Mouse (Mus musculus) cerebellum, adult 18-20 months (tissue): ENCODE data around the gene Rnf150.

Experiments
- DNase-seq, 2 experiments: peaks; one replicate each; pipeline ENCODE4 v3.0.0; 2021

The Rnf150 gene

GRCm38 (mm10) chr8:82895091-82895490, 31.9 kb downstream of the Rnf150 start:
- DNase-seq: no peak

GRCm38 (mm10) chr8:82896796-82897195, 33.6 kb downstream of the Rnf150 start:
- no peak for DNase-seq

GRCm38 (mm10) chr8:82897628-82898458, 34.7 kb downstream of the Rnf150 start:
- no peak for DNase-seq

GRCm38 (mm10) chr8:82898459-82898841, 35.3 kb downstream of the Rnf150 start:
- DNase-seq: no peak

GRCm38 (mm10) chr8:82900958-82901357, 37.8 kb downstream of the Rnf150 start:
- DNase-seq: no peak

- DNase-seq: no peak
These were observed 38.5 kb downstream of the Rnf150 start for GRCm38 (mm10) chr8:82901549-82902138.

- no peak for DNase-seq
These were observed 40.3 kb downstream of the Rnf150 start for GRCm38 (mm10) chr8:82903497-82903896.

- no peak for DNase-seq
These were observed 44.1 kb downstream of the Rnf150 start for GRCm38 (mm10) chr8:82907271-82907670.

GRCm38 (mm10) chr8:82911436-82911835, 48.3 kb downstream of the Rnf150 start:
- DNase-seq: no peak

- DNase-seq: no peak
These were observed 49.1 kb downstream of the Rnf150 start for GRCm38 (mm10) chr8:82912282-82912681.

- DNase-seq: no peak
These were observed 51.4 kb downstream of the Rnf150 start for GRCm38 (mm10) chr8:82914543-82914942.

- DNase-seq: no peak
These were observed 53.8 kb downstream of the Rnf150 start for GRCm38 (mm10) chr8:82916851-82917539.

- no peak for DNase-seq
These were observed 54.6 kb downstream of the Rnf150 start for GRCm38 (mm10) chr8:82917540-82918316.

- DNase-seq: no peak
These were observed 56.5 kb downstream of the Rnf150 start for GRCm38 (mm10) chr8:82919676-82920075.

GRCm38 (mm10) chr8:82920124-82920523, 57.0 kb downstream of the Rnf150 start:
- no peak for DNase-seq

- DNase-seq: no peak
These were observed 62.1 kb downstream of the Rnf150 start for GRCm38 (mm10) chr8:82925286-82925685.

- no peak for DNase-seq
These were observed 63.4 kb downstream of the Rnf150 start for GRCm38 (mm10) chr8:82926518-82926917.

- no peak for DNase-seq
These were observed 68.4 kb downstream of the Rnf150 start for GRCm38 (mm10) chr8:82931554-82931953.

GRCm38 (mm10) chr8:82936162-82936561, 73.0 kb downstream of the Rnf150 start:
- no peak for DNase-seq

GRCm38 (mm10) chr8:82936866-82937265, 73.7 kb downstream of the Rnf150 start:
- DNase-seq: no peak

- no peak for DNase-seq
These were observed 76.8 kb downstream of the Rnf150 start for GRCm38 (mm10) chr8:82939912-82940311.

- no peak for DNase-seq
These were observed 80.3 kb downstream of the Rnf150 start for GRCm38 (mm10) chr8:82943223-82944006.
